Mouse (Mus musculus) limb, embryonic 13.5 days (tissue): ENCODE results near the gene Ephx1. TPM values are rescaled to one million over a fixed set of nuclear protein-coding genes. Genes with fewer than 3 reads are reported as not detected.
"Not testable (repeated sequence)": the region's sequence is repeated elsewhere in the genome, so short reads cannot be mapped to it uniquely, and the experiment has no call there.

Experiments used
- ATAC-seq: fragments of 200-750 bp; cut with Nextera tagmentation; 2 replicates; pipeline ENCODE4 v1.8.0; 2017; ENCODE audit warnings: low read depth, moderate number of reproducible peaks, moderate TSS enrichment; ENCODE audit not compliant: low FRiP score
- H3K27ac ChIP-seq: fragments of 300-500 bp; sonication (generic); 2 replicates; pipeline ENCODE4 v1.5.1; 2015; ENCODE audit warnings: inconsistent platforms, mild to moderate bottlenecking, moderate library complexity
- H3K27me3 ChIP-seq: fragments of 300-500 bp; sonication (generic); 2 replicates; pipeline ENCODE4 v1.6.1; 2015; ENCODE audit warnings: mild to moderate bottlenecking, inconsistent platforms
- H3K36me3 ChIP-seq: fragments of 300-500 bp; sonication (generic); 2 replicates; pipeline ENCODE4 v1.6.1; 2015; ENCODE audit warnings: inconsistent platforms, mild to moderate bottlenecking, moderate library complexity
- H3K4me1 ChIP-seq: fragments of 300-500 bp; sonication (generic); 2 replicates; pipeline ENCODE4 v1.6.1; 2015; ENCODE audit warnings: inconsistent platforms
- H3K4me2 ChIP-seq: fragments of 300-500 bp; sonication (generic); replicated peaks from 2 replicates; pipeline ENCODE4 v1.6.1; 2015; ENCODE audit warnings: inconsistent platforms, mild to moderate bottlenecking, moderate library complexity
- H3K4me3 ChIP-seq: fragments of 300-500 bp; sonication (generic); 2 replicates; pipeline ENCODE4 v1.5.1; 2015; ENCODE audit warnings: moderate library complexity, mild to moderate bottlenecking, inconsistent platforms
- H3K9ac ChIP-seq: fragments of 300-500 bp; sonication (generic); 2 replicates; pipeline ENCODE4 v1.6.1; 2015; ENCODE audit warnings: mild to moderate bottlenecking, inconsistent platforms
- H3K9me3 ChIP-seq: fragments of 300-500 bp; sonication (generic); 2 replicates; pipeline ENCODE4 v1.6.1; 2016; ENCODE audit warnings: inconsistent platforms
- WGBS: fragments of 180-500 bp; shearing (Covaris S2); methylation state at CpG from one replicate; pipeline ENCODE4 v1.1.7; 2015; 5-methylcytosine and 5-hydroxymethylcytosine counted together
- polyA plus RNA-seq: library from polyadenylated mRNA; unstranded; fragments of >200 nt; fragmentation: Nextera tagmentation; extraction: Ambion mirVana; gene quantifications from 2 replicates; pipeline ENCODE4 v1.2.1, GENCODE M21; 2015

The Ephx1 gene
- polyA plus RNA-seq, 1 experiment from 2014 or later, result 4.2 TPM

- Histone ChIP-seq H3K9me3 (no peaks in the 10 kb centered on the region), H3K4me3 (peak overlapping the region; percentile 90), H3K36me3 (peaks cover 3% of the 10 kb centered on the region), H3K27ac (peak overlapping the region; percentile 77), H3K4me2 (peak overlapping the region; percentile 87), H3K4me1 (peaks cover 55% of the 10 kb centered on the region), H3K27me3 (peaks cover 40% of the 10 kb centered on the region), H3K9ac (peak overlapping the region; percentile 87)
- ATAC-seq, result no peak
- WGBS, result 4% methylated on average over 18 of the region's 18 CpGs
These were observed 79.0 kb downstream of the Ephx1 start for GRCm38 (mm10) chr1:180941726-180942125.

DNA sequence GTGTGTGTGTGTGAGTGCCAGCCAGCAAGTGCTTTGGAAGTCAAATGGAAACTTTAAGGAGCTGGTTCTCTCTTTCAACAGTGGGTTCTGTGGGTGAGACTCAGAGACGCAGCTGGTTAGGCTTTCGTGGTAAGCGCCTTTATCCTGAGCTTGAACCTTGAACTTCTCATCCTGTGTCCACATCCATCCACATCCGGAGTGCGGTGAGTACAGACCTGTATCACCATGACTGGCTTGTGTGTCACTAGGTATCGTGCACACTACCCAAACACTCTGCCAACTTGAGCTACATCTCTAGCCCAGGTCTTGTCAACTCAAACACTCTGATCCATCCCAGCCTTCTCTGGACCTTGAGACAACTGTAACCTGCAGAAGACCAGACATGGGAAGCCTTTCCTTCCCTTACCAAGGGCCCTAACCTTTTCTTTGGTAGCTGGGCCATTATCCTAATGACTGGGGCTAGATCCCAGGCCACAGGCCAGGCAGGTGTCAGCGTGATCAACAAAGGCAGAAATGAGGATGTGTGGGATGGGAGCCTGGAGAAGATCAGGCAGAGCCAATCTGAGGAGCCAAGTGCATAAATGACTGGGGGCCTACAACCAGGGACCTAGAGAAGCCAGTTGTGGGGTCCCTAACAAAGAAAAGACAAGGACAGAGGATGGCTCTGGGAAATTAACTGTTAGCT, 79.8 kb downstream of the Ephx1 start:
- Histone ChIP-seq H3K27me3 (peaks cover 48% of the 10 kb centered on the region), H3K4me1 (peaks cover 47% of the 10 kb centered on the region), H3K27ac (no peak overlapping the region), H3K4me2 (peak overlapping the region; percentile 87), H3K4me3 (peak overlapping the region; percentile 90; the same call in 1 of the 2 replicates), H3K9me3 (no peaks in the 10 kb centered on the region), H3K9ac (peak overlapping the region; percentile 87; the same call in 1 of the 2 replicates), H3K36me3 (no peaks in the 10 kb centered on the region)
- 75% methylated on average over 7 of the region's 7 CpGs for WGBS
- ATAC-seq, result no peak

DNA sequence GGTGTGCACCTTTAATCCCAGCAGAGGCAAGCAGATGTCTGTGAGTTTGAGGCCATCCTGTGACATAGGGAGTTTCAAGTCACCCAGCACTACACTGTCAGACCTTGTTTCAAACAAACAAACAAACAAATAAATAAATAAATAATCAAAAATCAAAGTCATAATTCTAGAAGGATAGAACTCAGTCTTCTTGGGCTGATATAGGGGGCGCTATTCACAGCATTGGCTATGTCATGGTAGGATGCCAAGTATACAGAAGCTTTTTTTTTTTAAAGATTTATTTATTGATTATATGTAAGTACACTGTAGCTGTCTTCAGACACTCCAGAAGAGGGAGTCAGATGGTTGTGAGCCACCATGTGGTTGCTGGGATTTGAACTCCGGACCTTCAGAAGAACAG, 81.9 kb downstream of the Ephx1 start:
- not testable (repeated sequence) for ATAC-seq
- 81% methylated on average over 2 of the region's 2 CpGs for WGBS
- peaks cover 67% of the 10 kb centered on the region for H3K27me3 ChIP-seq

DNA sequence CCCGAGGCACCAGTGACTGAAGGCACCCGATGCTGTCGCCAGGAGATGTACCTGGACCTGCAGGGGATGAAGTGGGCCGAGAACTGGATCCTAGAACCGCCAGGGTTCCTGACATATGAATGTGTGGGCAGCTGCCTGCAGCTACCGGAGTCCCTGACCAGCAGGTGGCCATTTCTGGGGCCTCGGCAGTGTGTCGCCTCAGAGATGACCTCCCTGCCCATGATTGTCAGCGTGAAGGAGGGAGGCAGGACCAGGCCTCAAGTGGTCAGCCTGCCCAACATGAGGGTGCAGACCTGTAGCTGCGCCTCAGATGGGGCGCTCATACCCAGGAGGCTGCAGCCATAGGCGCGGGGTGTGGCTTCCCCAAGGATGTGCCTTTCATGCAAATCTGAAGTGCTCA, 83.1 kb downstream of the Ephx1 start:
- WGBS, result 28% methylated on average over 13 of the region's 13 CpGs

More for the DNA sequence above, 81.9 kb downstream of the Ephx1 start:
- not testable (repeated sequence) for H3K9me3 ChIP-seq, H3K36me3 ChIP-seq, H3K9ac ChIP-seq, H3K27ac ChIP-seq, H3K4me3 ChIP-seq, H3K4me2 ChIP-seq
- peaks cover 26% of the 10 kb centered on the region for H3K4me1 ChIP-seq

GRCm38 (mm10) chr1:180936610-180937398, 83.9 kb downstream of the Ephx1 start:
- H3K36me3 ChIP-seq, H3K9me3 ChIP-seq, H3K27ac ChIP-seq: not testable (repeated sequence)
- peak overlapping the region; percentile 30 for H3K4me3 ChIP-seq
- H3K4me2 ChIP-seq, result peak overlapping the region; percentile 59
- H3K4me1 ChIP-seq, result peaks cover 10% of the 10 kb centered on the region
- ATAC-seq, result peak; percentile 68; the same call in 1 of the 2 replicates
- H3K27me3 ChIP-seq, result peaks cover 75% of the 10 kb centered on the region
- WGBS, result 2% methylated on average over 40 of the region's 41 CpGs
- peak overlapping the region; percentile 50; the same call in 1 of the 2 replicates for H3K9ac ChIP-seq

More for the DNA sequence above, 83.1 kb downstream of the Ephx1 start:
- H3K4me3 ChIP-seq, H3K9ac ChIP-seq, ATAC-seq, H3K27ac ChIP-seq, H3K9me3 ChIP-seq, H3K4me2 ChIP-seq, H3K36me3 ChIP-seq: not testable (repeated sequence)
- Histone ChIP-seq H3K27me3 (peaks cover 72% of the 10 kb centered on the region), H3K4me1 (peaks cover 14% of the 10 kb centered on the region)

DNA sequence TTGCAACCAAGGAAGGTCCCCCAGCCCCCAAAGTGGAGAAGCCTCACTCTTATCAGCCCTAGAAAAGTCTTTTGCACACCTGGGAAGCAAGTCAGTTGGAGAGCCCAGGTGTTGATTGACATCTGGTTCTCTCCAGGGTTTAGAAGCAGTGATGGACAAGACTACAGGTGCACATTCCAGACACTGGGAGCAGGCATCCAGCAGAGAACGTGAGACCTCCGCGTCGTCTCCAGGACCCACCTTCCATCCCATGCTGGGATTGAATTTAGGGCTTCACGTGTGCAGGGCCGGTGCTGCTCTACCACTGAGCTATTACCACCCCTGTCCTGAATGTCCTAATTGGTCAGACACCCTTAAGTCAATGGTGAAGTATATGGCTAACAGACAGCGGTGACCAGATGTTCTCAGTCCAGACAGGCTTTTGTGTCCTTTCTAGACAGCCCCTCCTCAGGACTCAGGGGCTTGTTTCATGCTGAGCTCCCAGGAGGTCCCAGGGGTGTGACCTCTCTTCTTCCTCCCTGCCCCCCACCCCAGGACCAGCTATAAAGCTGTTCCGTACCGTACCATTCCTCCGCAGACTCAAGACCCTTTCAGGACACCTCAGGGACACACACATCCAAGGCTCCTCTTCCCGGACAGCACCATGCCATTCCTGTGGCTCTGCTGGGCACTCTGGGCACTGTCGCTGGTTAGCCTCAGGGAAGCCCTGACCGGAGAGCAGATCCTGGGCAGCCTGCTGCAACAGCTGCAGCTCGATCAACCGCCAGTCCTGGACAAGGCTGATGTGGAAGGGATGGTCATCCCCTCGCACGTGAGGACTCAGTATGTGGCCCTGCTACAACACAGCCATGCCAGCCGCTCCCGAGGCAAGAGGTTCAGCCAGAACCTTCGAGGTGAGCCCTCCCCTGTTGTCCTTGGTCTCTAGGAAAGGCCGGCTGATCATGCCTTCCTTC, 86.0 kb downstream of the Ephx1 start, which contains the start of gene Lefty1:
Gene Lefty1 (plus strand): TSS at position 556 of the 953 bp plus-strand sequence.
- peaks cover 63% of the 10 kb centered on the region for H3K27me3 ChIP-seq

GRCm38 (mm10) chr1:180933659-180934058, 87.0 kb downstream of the Ephx1 start:
- Histone ChIP-seq H3K36me3 (no peaks in the 10 kb centered on the region), H3K4me2 (no peak overlapping the region), H3K9me3 (no peaks in the 10 kb centered on the region), H3K27me3 (peaks cover 69% of the 10 kb centered on the region), H3K9ac (no peak overlapping the region), H3K4me1 (no peaks in the 10 kb centered on the region; the same call in 1 of the 2 replicates), H3K4me3 (no peak overlapping the region), H3K27ac (no peak overlapping the region)
- 27% methylated on average over 6 of the region's 6 CpGs for WGBS
- no peak for ATAC-seq

More for the DNA sequence above, 86.0 kb downstream of the Ephx1 start, which contains the start of gene Lefty1:
- ATAC-seq, result no peak
- H3K4me2 ChIP-seq, result no peak within 1 kb of the TSS
- no peak within 1 kb of the TSS for H3K9ac ChIP-seq
- no peak within 1 kb of the TSS for H3K4me3 ChIP-seq
- no peak within 1 kb of the TSS for H3K27ac ChIP-seq
- H3K9me3 ChIP-seq, result no peaks in the 10 kb centered on the region
- H3K4me1 ChIP-seq, result no peaks in the 10 kb centered on the region; the same call in 1 of the 2 replicates
- 15% methylated on average over 21 of the region's 21 CpGs for WGBS
- H3K36me3 ChIP-seq, result no peaks in the 10 kb centered on the region

GRCm38 (mm10) chr1:180931106-180931505, 89.6 kb downstream of the Ephx1 start:
- no peak for ATAC-seq
- H3K4me3 ChIP-seq, result no peak overlapping the region
- 46% methylated on average over 3 of the region's 3 CpGs for WGBS
- no peak overlapping the region for H3K27ac ChIP-seq
- H3K4me2 ChIP-seq, result no peak overlapping the region
- no peaks in the 10 kb centered on the region for H3K36me3 ChIP-seq
- peaks cover 56% of the 10 kb centered on the region for H3K27me3 ChIP-seq
- no peak overlapping the region for H3K9ac ChIP-seq
- no peaks in the 10 kb centered on the region for H3K9me3 ChIP-seq
- no peaks in the 10 kb centered on the region; the same call in 1 of the 2 replicates for H3K4me1 ChIP-seq

- no peak for ATAC-seq
- Histone ChIP-seq H3K9me3 (no peaks in the 10 kb centered on the region), H3K4me2 (no peak overlapping the region), H3K36me3 (no peaks in the 10 kb centered on the region), H3K27ac (no peak overlapping the region), H3K27me3 (peaks cover 41% of the 10 kb centered on the region), H3K4me3 (no peak overlapping the region), H3K4me1 (no peaks in the 10 kb centered on the region), H3K9ac (no peak overlapping the region)
- 16% methylated on average over 2 of the region's 2 CpGs for WGBS
These were observed 91.1 kb downstream of the Ephx1 start for GRCm38 (mm10) chr1:180929599-180929998.

GRCm38 (mm10) chr1:180926286-180926685, 94.4 kb downstream of the Ephx1 start:
- Histone ChIP-seq H3K27ac (no peak overlapping the region), H3K4me1 (no peaks in the 10 kb centered on the region), H3K9ac (no peak overlapping the region), H3K4me3 (no peak overlapping the region), H3K36me3 (no peaks in the 10 kb centered on the region), H3K9me3 (no peaks in the 10 kb centered on the region), H3K4me2 (no peak overlapping the region), H3K27me3 (peaks cover 16% of the 10 kb centered on the region)
- 55% methylated on average over 4 of the region's 4 CpGs for WGBS
- no peak for ATAC-seq
